Mouse (Mus musculus) embryonic facial prominence, embryonic 15.5 days (tissue): ENCODE data around the gene Gm10073. TPM values are rescaled to one million over a fixed set of nuclear protein-coding genes. Genes with fewer than 3 reads are reported as not detected.

ENCODE experiments used
- ATAC-seq: fragments of 200-750 bp; cut with Nextera tagmentation; 2 replicates; pipeline ENCODE4 v1.8.0; 2017; ENCODE audit warnings: low read depth, moderate TSS enrichment; ENCODE audit not compliant: insufficient number of reproducible peaks, low FRiP score, low TSS enrichment
- H3K27ac ChIP-seq: fragments of 300-500 bp; sonication (generic); replicated peaks from 2 replicates; pipeline ENCODE4 v1.5.1; 2015; ENCODE audit warnings: mild to moderate bottlenecking, inconsistent platforms
- H3K27me3 ChIP-seq: fragments of 300-500 bp; sonication (generic); 2 replicates; pipeline ENCODE4 v1.6.1; 2015; ENCODE audit warnings: inconsistent platforms
- H3K36me3 ChIP-seq: fragments of 300-500 bp; sonication (generic); 2 replicates; pipeline ENCODE4 v1.6.1; 2015; ENCODE audit warnings: mild to moderate bottlenecking, inconsistent platforms
- H3K4me1 ChIP-seq: fragments of 300-500 bp; sonication (generic); 2 replicates; pipeline ENCODE4 v1.6.1; 2015; ENCODE audit warnings: inconsistent platforms
- H3K4me2 ChIP-seq: fragments of 300-500 bp; sonication (generic); replicated peaks from 2 replicates; pipeline ENCODE4 v1.6.1; 2015; ENCODE audit warnings: mild to moderate bottlenecking, inconsistent platforms
- H3K4me3 ChIP-seq: fragments of 300-500 bp; sonication (generic); replicated peaks from 2 replicates; pipeline ENCODE4 v1.5.1; 2015; ENCODE audit warnings: mild to moderate bottlenecking, inconsistent platforms
- H3K9ac ChIP-seq: fragments of 300-500 bp; sonication (generic); 2 replicates; pipeline ENCODE4 v1.6.1; 2015; ENCODE audit warnings: inconsistent platforms
- H3K9me3 ChIP-seq: fragments of 300-500 bp; sonication (generic); replicated peaks from 2 replicates; pipeline ENCODE4 v1.6.1; 2016; ENCODE audit warnings: inconsistent platforms
- WGBS: fragments of 180-500 bp; shearing (Covaris S2); methylation state at CpG from one replicate; pipeline ENCODE4 v1.1.7; 2015; 5-methylcytosine and 5-hydroxymethylcytosine counted together
- polyA plus RNA-seq: library from polyadenylated mRNA; unstranded; fragments of >200 nt; fragmentation: Nextera tagmentation; extraction: Ambion mirVana; gene quantifications from 2 replicates; pipeline ENCODE4 v1.2.1, GENCODE M21; 2015

Gene Gm10073
- polyA plus RNA-seq, 1 experiment from 2014 or later: 11.1 TPM

GRCm38 (mm10) chr8:106548366-106548936 is 24.8 kb downstream of the Gm10073 start:
- H3K9me3 ChIP-seq: no peaks in the 10 kb centered on the region
- H3K27me3 ChIP-seq: no peaks in the 10 kb centered on the region
- no peak; the same call in 1 of the 2 replicates for ATAC-seq
- no peak overlapping the region for H3K9ac ChIP-seq
- 0 out of 2 replicates have a peak, but pooled peaks cover 4% of the 10 kb centered on the region for H3K4me1 ChIP-seq
- WGBS: 53% methylated on average over 10 of the region's 10 CpGs
- H3K36me3 ChIP-seq: peaks cover 25% of the 10 kb centered on the region; the same call in 1 of the 2 replicates
- no peak overlapping the region for H3K4me2 ChIP-seq
- 0 out of 2 replicates have a peak overlapping the region, but pooled peaks have one; percentile 61 for H3K27ac ChIP-seq
- H3K4me3 ChIP-seq: no peak overlapping the region

- H3K4me2 ChIP-seq: no peak overlapping the region
- WGBS: 79% methylated on average over 7 of the region's 7 CpGs
- no peak for ATAC-seq
- no peak overlapping the region for H3K4me3 ChIP-seq
- no peaks in the 10 kb centered on the region for H3K9me3 ChIP-seq
- peaks cover 14% of the 10 kb centered on the region; the same call in 1 of the 2 replicates for H3K36me3 ChIP-seq
- H3K27ac ChIP-seq: no peak overlapping the region
- 0 out of 2 replicates have a peak, but pooled peaks cover 4% of the 10 kb centered on the region for H3K4me1 ChIP-seq
- no peak overlapping the region for H3K9ac ChIP-seq
- H3K27me3 ChIP-seq: no peaks in the 10 kb centered on the region
These were observed 26.5 kb downstream of the Gm10073 start for GRCm38 (mm10) chr8:106546746-106547145.

DNA sequence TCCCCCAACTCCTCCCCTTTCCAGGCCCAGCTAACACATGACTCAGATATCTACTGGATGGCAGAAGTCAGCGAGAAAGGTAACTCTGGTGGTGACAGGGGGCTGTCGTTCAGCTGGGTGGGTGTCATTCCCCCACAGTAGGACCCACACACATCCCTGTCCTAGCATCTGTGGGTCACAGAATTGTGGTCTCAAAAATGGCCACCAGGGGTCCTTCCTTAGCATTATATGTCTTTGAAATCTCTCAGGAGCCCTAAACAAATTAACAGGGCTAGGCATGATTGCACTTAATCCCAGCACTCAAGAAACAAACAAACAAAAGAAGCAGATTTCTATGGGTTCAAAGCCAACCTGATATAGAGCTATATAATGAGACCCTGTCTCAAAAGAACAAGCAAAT is 28.1 kb downstream of the Gm10073 start:
- no peaks in the 10 kb centered on the region for H3K9me3 ChIP-seq
- 0 out of 2 replicates have a peak, but pooled peaks cover 4% of the 10 kb centered on the region for H3K4me1 ChIP-seq
- no peak overlapping the region for H3K4me3 ChIP-seq
- 83% methylated on average over 2 of the region's 2 CpGs for WGBS
- peaks cover 22% of the 10 kb centered on the region for H3K36me3 ChIP-seq
- ATAC-seq: no peak
- H3K9ac ChIP-seq: no peak overlapping the region
- no peak overlapping the region for H3K27ac ChIP-seq
- no peak overlapping the region for H3K4me2 ChIP-seq
- no peaks in the 10 kb centered on the region for H3K27me3 ChIP-seq

GRCm38 (mm10) chr8:106543043-106543442 is 30.2 kb downstream of the Gm10073 start:
- Histone ChIP-seq H3K27me3 (no peaks in the 10 kb centered on the region), H3K27ac (no peak overlapping the region), H3K9me3 (no peaks in the 10 kb centered on the region), H3K4me3 (no peak overlapping the region), H3K4me1 (no peaks in the 10 kb centered on the region), H3K36me3 (peaks cover 26% of the 10 kb centered on the region), H3K9ac (no peak overlapping the region), H3K4me2 (no peak overlapping the region)
- ATAC-seq: no peak
- WGBS: 37% methylated on average over 8 of the region's 8 CpGs

GRCm38 (mm10) chr8:106541002-106541401 is 32.3 kb downstream of the Gm10073 start:
- Histone ChIP-seq H3K4me3 (no peak overlapping the region), H3K9me3 (no peaks in the 10 kb centered on the region), H3K27me3 (no peaks in the 10 kb centered on the region), H3K9ac (no peak overlapping the region), H3K36me3 (peaks cover 22% of the 10 kb centered on the region), H3K4me2 (no peak overlapping the region), H3K4me1 (no peaks in the 10 kb centered on the region), H3K27ac (no peak overlapping the region)
- no peak for ATAC-seq
- 80% methylated on average over 11 of the region's 11 CpGs for WGBS

GRCm38 (mm10) chr8:106539193-106539592 is 34.1 kb downstream of the Gm10073 start:
- WGBS: 41% methylated on average over 5 of the region's 5 CpGs
- Histone ChIP-seq H3K9ac (no peak overlapping the region), H3K27ac (no peak overlapping the region), H3K36me3 (peaks cover 11% of the 10 kb centered on the region), H3K4me1 (peaks cover 8% of the 10 kb centered on the region; the same call in 1 of the 2 replicates), H3K27me3 (no peaks in the 10 kb centered on the region), H3K4me2 (no peak overlapping the region), H3K4me3 (no peak overlapping the region), H3K9me3 (no peaks in the 10 kb centered on the region)
- ATAC-seq: no peak

GRCm38 (mm10) chr8:106535448-106535847 is 37.8 kb downstream of the Gm10073 start:
- no peaks in the 10 kb centered on the region for H3K9me3 ChIP-seq

GRCm38 (mm10) chr8:106534449-106534848 is 38.8 kb downstream of the Gm10073 start:
- Histone ChIP-seq H3K9me3 (no peaks in the 10 kb centered on the region), H3K4me2 (no peak overlapping the region), H3K27ac (peak overlapping the region; percentile 68), H3K4me1 (peaks cover 24% of the 10 kb centered on the region), H3K36me3 (peaks cover 4% of the 10 kb centered on the region), H3K4me3 (no peak overlapping the region), H3K9ac (no peak overlapping the region), H3K27me3 (no peaks in the 10 kb centered on the region)
- 23% methylated on average over 6 of the region's 6 CpGs for WGBS
- ATAC-seq: no peak

More at GRCm38 (mm10) chr8:106535448-106535847, 37.8 kb downstream of the Gm10073 start:
- Histone ChIP-seq H3K4me1 (peaks cover 24% of the 10 kb centered on the region), H3K27ac (no peak overlapping the region), H3K4me2 (no peak overlapping the region), H3K27me3 (no peaks in the 10 kb centered on the region), H3K36me3 (peaks cover 4% of the 10 kb centered on the region), H3K4me3 (no peak overlapping the region), H3K9ac (no peak overlapping the region)
- WGBS: 66% methylated on average over 4 of the region's 4 CpGs
- no peak for ATAC-seq

GRCm38 (mm10) chr8:106533709-106534108 is 39.6 kb downstream of the Gm10073 start:
- ATAC-seq: no peak
- Histone ChIP-seq H3K9me3 (no peaks in the 10 kb centered on the region), H3K4me3 (no peak overlapping the region), H3K4me2 (0 out of 2 replicates have a peak overlapping the region, but pooled peaks have one; percentile 10), H3K9ac (no peak overlapping the region), H3K36me3 (no peaks in the 10 kb centered on the region; the same call in 1 of the 2 replicates), H3K27ac (peak overlapping the region; percentile 68), H3K27me3 (no peaks in the 10 kb centered on the region), H3K4me1 (peaks cover 27% of the 10 kb centered on the region)
- 44% methylated on average over 7 of the region's 7 CpGs for WGBS

GRCm38 (mm10) chr8:106530566-106530965 is 42.7 kb downstream of the Gm10073 start:
- WGBS: 73% methylated on average over 4 of the region's 4 CpGs
- Histone ChIP-seq H3K4me1 (peaks cover 37% of the 10 kb centered on the region), H3K4me2 (no peak overlapping the region), H3K27me3 (no peaks in the 10 kb centered on the region), H3K9me3 (no peaks in the 10 kb centered on the region), H3K36me3 (no peaks in the 10 kb centered on the region), H3K9ac (no peak overlapping the region), H3K4me3 (no peak overlapping the region), H3K27ac (no peak overlapping the region)
- ATAC-seq: no peak

- no peaks in the 10 kb centered on the region for H3K27me3 ChIP-seq
- 0 out of 2 replicates have a peak overlapping the region, but pooled peaks have one; percentile 11 for H3K27ac ChIP-seq
- peaks cover 37% of the 10 kb centered on the region for H3K4me1 ChIP-seq
- ATAC-seq: no peak; the same call in 1 of the 2 replicates
- no peak overlapping the region for H3K9ac ChIP-seq
- no peaks in the 10 kb centered on the region for H3K9me3 ChIP-seq
- WGBS: 81% methylated on average over 10 of the region's 10 CpGs
- H3K4me3 ChIP-seq: no peak overlapping the region
- no peaks in the 10 kb centered on the region for H3K36me3 ChIP-seq
- H3K4me2 ChIP-seq: no peak overlapping the region
These were observed 43.3 kb downstream of the Gm10073 start for GRCm38 (mm10) chr8:106529885-106530482.
